Mouse (Mus musculus) G1E (cell line): ENCODE results near the gene Dscaml1.

Source experiments
- CTCF ChIP-seq: IDR thresholded peaks from 2 replicates; pipeline ENCODE4 v1.5.1; 2012; ENCODE audit warnings: low read depth, low read length, inconsistent platforms, mixed read lengths
- GATA1 ChIP-seq: IDR thresholded peaks from 2 replicates; pipeline ENCODE4 v1.6.1; 2012; ENCODE audit warnings: borderline replicate concordance, low read length, inconsistent platforms, mixed read lengths
- POLR2AphosphoS5 ChIP-seq: IDR thresholded peaks from 2 replicates; pipeline ENCODE4 v1.6.1; 2012; ENCODE audit warnings: low read depth, low read length, inconsistent platforms; ENCODE audit not compliant: insufficient replicate concordance
- TAL1 ChIP-seq: conservative IDR thresholded peaks from 2 replicates; pipeline ENCODE4 v1.6.1; 2012; ENCODE audit warnings: low read depth, low read length, inconsistent platforms, mixed read lengths

- TF ChIP-seq CTCF (no peak), GATA1 (no peak), TAL1 (no peak), POLR2AphosphoS5 (no peak)
Observed at GRCm38 (mm10) chr9:45739702-45740583, 313.5 kb downstream of the Dscaml1 start.
